Mouse (Mus musculus) mouse embryonic stem cell (cell line): ENCODE results near the gene Jmjd7.

ENCODE experiments used
- in situ Hi-C, 2 experiments: fragments of 300-500 bp; cut with MboI; formaldehyde crosslinking; loops; 1 replicate in 1 of 2; 3 replicates in 1 of 2; pipeline ENCODE4 v1.14.3; 2019 to 2020; ENCODE audit warnings: low sequenced_read_pairs in 2 of 2, low pct_unique_long_range_greater_than_20kb in 1 of 2, mixed read lengths in 1 of 2; ENCODE audit not compliant: unreplicated experiment in 1 of 2

Jmjd7 gene

DNA sequence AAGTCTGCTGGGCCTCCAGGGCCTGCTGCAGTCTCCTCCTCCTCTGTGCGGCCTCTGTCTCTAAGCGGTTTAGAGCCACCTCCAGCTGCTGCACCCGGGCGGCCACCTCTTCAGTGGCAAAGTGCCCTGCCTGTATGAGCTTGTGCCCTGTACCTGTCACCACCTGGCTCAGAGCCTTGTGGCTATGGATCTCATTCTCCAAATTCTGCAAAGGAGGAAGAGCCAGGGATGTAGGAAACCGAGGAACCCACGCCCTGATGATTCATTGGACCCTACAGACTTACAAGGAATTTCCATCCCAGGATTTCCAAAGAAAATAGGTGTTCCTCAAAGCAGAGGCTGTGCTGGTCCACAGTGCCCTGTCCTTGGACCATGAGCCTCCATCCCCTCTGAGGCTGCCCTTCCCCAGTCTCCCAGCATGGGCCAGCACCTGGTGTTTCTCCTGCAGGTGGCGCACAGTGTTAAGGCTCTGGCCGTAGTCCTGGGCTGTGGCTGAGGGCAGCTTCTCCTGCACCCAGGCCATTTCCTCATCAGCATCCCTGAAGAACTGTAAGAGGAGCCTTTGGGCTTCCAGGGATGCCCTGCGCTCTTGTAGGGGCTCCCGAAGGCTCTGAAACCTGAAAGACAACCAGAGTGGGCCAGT lies 22.5 kb downstream of the Jmjd7 start:
- in situ Hi-C loops: no loop called here

DNA sequence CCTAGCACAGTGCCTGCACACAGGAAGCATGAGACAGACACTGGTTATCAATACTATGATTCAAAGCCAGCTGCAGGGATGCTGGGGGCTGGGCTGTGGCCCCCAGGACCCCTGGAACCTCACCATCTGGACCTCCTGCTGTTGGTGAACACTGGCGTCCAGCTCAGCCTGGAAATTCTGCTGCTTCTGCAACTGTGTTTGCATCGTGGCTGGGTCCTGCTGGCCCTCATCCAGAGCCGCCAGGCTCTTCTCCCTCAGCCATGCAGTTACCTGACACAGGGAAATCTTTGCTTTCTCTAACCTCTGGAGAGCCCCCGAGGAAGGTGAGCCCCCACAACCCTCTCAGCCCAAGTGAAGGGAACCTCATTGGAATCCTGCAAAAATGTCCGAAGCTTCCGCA lies 24.1 kb downstream of the Jmjd7 start:
- in situ Hi-C loops: no loop called here

DNA sequence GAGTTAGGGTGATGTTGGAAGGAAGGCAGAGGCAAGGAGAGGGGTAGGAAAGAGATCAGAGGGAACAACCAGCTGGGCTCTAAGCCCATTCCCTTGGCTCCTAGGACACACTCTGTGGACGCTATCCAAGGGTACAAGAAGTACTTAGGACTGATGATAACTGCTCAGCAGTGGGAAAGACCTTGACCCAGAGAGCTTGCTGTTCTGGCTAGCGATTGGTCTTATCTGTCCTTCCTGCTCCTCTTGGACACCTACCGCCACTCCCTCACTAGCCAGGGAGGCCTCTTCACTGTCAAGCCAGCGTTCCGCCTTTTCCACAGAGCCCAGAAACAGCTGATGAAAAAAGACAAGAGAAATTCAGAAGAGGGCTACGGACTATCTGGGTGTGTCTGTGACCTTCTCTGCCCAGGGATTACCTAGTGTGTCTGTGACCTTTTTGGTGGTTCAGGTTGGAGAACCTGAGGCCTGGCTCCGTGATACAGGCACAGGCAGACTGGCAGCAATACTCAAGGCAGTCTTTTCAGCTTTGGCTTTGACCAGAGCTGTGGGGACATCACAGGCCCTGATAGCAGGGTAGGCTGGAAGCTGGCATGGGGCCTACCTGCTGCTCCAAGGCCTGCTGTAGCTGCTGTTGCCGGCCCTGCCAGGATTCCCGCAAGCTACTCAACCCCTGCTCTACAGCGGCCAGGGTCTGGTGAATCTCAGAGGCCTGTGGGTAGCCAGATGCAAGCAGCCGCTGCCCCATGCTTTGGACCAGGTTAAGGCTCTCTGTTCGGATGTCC lies 27.7 kb downstream of the Jmjd7 start:
- in situ Hi-C loops: no loop called here

DNA sequence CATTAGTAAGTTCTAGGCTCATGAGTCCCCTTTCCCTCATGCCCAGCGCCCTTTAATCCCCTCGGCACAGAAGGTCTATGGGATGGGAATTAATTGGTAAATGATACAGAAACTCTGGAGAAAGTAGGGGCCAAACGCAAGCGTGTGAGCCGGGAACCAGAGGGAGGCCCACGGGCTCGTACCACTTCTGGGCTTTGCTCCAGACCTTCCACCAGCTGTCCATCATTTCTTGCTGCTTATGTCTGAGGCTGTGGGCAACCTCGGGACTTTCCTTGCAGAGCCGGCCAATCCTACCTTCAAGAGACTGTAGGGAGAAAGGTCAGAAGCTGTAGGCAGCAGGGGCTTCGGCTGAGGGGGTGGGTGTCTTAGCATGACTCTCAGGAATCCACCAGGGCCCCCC lies 28.6 kb downstream of the Jmjd7 start:
- in situ Hi-C loops: no loop called here

DNA sequence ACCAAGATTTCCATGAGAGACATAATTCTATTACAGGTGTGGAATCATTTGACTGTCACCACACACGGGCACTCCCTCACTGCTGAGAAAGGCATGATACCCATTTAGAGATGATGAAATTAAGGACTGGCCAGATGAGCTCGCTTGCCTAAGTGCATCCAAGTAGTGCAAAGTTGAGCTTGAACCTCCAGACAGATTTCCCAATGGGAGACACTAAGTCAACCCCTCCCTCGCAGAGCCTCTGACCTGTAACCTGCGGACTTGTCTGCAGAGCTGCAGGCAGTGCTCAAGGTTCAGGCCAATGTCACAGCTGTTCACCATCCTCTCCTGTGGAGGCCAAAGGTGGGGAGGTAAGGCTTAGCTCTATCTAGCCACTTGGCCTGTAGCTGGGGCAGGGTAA lies 31.5 kb downstream of the Jmjd7 start:
- in situ Hi-C loops: no loop called here

DNA sequence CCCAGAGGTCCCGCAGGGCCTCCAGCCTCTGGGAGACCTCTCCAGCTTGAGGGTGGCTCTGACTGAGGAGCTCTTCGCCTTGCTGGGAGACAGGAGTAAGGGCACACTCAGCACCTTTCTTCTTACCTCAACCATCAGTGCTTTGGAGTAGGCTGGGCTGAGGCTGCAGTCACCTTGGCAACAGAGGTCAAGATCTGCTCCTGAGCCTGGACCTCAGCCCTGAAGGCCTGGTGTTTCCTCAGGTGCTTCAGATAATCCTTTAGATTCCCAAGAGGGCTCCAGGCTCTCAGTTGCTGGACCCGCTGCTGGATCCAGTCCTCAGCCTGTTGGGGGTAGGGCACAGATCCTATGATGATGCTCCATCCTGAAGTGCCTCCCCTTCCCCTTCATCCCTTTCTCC lies 32.2 kb downstream of the Jmjd7 start:
- in situ Hi-C loops: no loop called here

DNA sequence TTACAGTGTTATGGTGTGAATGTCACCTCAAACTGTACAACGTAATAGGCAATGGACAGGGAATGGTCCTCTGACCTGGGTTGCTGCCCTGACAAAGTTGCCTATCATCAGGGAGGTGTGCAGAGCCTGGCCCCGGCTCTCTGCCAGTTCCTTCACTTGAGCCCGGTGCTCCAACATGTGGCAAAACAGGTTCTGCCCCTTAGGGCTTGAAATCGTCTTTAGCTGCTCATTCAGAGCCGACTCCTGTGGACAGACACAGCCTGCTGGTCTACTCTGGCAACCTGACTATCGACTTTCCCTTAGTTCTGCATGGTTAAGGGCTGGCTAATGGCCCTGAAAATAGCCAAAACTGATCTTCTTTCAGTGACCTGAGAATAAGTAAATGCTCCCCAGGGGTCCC lies 32.9 kb downstream of the Jmjd7 start:
- in situ Hi-C loops: no loop called here

DNA sequence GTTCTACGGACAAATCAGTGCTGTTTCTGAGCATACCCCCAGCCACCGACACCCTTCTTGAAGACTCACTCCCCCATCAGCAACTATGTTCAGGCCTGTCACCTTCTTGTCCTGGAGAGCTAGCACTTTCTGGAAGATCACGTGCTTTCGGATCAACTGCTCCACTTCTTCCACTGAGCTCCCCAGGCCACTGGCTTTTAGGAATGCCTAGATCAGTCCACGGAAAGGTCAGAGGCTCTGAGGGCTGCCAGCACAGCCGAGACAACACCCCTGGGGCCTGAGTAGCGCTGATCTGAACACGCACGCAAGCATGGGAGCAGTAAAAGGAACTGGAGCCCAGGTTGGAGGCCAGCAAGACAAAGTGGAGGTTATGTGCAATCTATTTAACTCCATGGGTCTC lies 33.4 kb downstream of the Jmjd7 start:
- in situ Hi-C loops: no loop called here

DNA sequence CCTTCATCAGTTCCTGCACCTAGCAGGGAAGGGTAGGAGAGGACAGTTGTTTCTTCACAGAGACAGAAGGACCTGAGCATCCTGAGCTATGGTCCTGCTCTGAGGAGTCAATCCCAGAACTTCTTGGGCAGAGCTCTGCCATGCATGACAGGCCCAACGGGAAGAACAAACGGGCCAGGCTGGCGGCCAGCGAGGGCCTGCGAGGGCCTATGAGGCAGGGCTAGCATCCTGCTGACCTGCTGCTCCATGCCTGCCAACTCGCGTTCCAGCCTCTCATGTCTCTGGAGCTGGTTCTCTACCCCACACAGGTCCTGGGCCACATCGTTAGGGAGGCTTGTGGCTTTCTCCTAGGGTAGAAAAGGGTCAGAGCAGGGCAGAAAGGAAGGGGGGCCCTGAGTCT lies 35.0 kb downstream of the Jmjd7 start:
- in situ Hi-C loops: no loop called here

DNA sequence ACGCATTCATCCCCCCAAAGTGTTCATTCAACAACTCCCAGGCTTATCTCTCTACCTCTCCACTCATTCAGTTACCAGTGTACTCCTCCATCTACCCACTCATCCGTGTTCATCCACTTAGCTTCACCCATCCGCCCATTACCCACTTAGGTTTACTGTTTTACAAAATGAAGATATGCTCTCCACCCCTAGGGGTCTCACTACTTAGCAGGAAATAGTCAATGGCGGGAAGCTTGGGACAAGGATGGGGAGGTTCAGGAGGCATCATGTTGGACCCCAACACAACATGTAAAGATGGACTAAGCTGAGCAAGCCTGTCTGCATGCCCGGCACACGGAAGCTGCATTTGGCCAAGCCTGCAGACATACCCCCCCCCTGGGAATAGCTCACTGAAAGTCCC lies 37.4 kb downstream of the Jmjd7 start:
- in situ Hi-C loops: no loop called here

DNA sequence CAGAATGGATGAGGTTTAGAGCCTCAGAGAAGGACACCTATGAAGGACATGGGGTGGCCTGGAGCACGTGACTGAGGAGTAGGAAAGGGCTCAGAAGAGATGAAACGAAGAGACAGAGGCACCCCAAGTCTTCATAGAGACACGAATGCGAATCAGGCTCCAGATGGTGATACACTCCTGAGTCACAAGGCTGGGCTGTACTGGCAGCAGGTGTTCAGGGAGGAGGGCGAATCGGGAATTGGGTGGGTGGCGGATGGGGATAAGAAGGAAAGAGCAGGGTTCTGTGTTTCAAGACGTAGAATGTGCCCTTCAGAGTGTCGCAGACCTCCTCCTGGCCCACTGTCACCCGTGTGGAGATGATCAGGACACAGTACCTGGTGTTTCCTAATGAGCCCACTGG lies 38.0 kb downstream of the Jmjd7 start:
- in situ Hi-C loops: no loop called here

DNA sequence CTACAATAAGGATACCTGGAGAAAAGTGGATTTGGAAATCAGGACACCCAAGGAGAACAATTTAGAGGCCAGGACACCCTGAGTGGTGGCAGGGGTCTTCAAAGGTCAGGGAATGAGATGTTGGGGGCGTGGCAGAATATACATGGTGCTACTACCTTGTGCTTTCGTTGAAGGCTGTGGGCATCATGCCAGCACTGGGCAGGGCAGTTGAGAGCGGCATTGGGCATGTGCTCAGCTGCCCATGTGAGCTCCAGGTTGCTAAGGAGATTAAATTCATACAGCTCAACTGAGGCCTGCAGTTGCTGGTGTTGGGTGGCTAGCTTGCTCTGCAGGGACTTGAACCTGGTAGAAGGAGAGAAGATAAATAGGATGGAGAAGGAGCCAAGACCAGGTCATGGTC lies 38.9 kb downstream of the Jmjd7 start:
- in situ Hi-C loops: no loop called here

DNA sequence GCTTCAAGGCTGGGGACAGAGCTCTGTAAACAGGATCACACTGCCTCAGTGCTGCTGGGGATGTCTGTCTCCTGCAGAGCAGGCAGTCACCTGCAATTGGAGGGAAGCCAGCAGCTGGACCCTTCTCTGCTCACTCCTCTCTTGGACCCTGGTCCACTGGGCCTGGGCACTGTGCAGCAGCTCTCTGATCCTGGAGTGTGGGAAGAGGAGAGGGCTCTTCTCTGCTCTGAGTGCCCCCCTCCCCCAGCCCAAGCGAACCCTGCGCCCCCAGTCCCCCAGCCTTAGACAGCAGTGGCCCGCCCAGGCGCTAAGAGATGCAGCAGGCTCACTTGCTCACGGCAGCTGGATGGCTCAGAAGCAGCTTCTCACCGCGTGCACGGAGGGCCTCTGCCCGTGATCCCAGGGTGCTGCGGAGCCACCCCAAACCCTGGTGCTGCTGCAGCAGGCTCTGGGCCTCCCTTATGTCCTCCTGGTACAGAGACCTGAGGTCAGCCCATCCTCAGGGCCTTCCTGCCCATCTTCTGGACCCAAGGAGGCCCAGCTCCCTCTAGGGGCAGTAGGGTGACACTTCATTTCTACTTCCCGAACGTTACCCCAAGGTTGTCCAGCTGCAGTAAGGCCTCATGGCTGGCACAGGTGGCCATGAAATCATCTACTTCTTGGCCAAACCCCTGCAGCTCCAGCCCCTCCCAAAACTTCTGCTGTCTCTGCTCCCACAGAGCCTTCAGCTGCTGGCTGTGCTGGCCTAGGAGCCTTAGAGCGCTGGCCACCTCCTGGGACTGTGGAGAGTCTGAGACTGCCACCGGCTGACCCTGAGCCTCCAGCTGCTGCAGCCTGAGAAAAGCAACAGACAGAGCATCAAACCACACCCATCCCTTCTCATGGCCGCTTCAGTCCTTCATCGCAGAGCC lies 41.5 kb downstream of the Jmjd7 start:
- in situ Hi-C loops: no loop called here

DNA sequence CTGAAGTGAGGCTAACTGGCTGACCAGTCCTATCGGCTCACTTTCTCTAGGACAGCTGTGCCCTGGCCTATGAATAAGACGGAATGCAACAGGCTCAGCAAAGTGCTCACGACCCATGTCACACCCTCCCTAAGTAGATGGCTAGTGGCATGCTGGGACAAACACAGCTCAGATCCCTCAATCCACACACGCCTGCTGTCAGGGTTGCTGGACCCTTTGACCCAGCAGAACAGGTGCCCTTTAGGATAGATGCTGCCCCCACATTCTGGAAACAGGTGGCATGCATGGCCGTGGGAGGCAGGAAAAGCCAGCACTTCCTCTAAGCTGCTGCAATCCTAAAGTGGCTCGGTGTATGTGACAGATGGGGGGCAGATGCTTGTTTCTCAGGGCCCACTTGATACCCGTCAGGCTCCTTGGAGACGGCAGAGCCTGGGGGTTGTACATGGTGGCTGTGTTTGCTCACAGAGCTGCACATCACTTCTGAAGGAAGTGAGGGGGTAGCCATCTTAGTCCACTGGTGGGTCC lies 42.2 kb downstream of the Jmjd7 start:
- in situ Hi-C loops: no loop called here

DNA sequence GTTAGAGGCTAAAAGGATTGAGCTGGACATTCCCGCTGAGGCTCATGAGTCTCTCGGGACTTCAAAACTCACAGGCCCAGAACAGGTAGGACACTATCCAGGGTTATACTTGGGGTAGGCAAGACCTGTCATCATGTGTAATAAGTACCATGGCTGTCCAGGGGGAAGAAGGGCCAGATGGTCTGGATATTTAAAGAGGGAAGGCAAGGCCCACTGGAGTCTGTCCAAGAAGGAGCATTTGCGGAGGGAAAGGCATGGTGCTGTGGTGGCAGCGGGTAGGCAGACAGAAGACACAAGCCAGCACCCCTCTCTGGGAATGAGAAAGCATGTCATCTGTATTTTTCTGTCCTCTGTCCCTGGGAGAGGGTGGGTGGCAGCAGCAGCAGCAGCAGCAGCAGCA lies 46.8 kb downstream of the Jmjd7 start:
- in situ Hi-C loops: loop anchor here in 1 of 2 experiments (10.0 kb wide), 1 partner anchor 99 kb away; the partner anchor contains the start of gene Mapkbp1

DNA sequence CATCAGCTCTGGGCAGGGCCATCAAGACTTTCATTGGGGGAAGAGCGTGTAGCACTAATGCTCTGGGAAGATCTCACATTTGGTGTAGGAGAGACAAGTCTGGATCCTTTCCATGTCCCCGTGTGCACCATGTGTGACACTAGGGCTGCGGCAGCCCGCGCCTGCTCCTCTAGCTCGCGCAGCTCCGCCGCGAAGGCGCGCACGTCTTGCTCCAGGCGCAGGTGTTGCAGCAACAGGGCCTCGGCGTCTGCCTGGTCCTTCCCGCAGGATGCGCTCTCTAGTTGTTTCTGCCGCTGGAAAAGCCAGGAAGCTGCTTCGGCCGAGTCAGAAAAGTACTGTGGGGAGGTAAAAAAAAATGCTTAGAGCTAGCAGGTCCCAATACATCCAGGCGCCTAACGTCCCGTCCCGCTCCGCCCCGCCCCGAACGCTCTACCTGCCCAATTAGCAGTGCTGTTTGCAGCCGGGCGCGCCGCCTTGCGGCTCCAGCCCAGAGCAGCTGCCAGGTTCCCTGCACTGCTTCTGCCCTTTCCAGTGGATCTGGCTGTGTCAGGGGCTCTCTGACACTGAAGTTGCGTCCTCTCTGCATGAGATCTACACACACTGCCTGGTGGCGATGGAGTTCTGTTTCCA lies 48.9 kb downstream of the Jmjd7 start:
- in situ Hi-C loops: loop anchor here in 1 of 2 experiments (10.0 kb wide), 1 partner anchor 101 kb away; the partner anchor contains the start of gene Mapkbp1
